Mouse (Mus musculus) gastrocnemius, postnatal 10 days (tissue): ENCODE data around the gene Scaf1. TPM values are rescaled to one million over a fixed set of nuclear protein-coding genes. Genes with fewer than 3 reads are reported as not detected.
"Not testable (repeated sequence)": the region's sequence is repeated elsewhere in the genome, so short reads cannot be mapped to it uniquely, and the experiment has no call there.

Experiments used
- DNase-seq: peaks from one replicate; pipeline ENCODE4 v3.0.0; 2021; ENCODE audit warnings: mixed read lengths
- total RNA-seq, 2 experiments: library from RNA; stranded (reverse); gene quantifications; 2 replicates each; pipeline ENCODE4 v1.2.3; 2021

Scaf1 gene
- total RNA-seq, 2 experiments from 2014 or later, result 47.7 to 55.8 TPM

DNA sequence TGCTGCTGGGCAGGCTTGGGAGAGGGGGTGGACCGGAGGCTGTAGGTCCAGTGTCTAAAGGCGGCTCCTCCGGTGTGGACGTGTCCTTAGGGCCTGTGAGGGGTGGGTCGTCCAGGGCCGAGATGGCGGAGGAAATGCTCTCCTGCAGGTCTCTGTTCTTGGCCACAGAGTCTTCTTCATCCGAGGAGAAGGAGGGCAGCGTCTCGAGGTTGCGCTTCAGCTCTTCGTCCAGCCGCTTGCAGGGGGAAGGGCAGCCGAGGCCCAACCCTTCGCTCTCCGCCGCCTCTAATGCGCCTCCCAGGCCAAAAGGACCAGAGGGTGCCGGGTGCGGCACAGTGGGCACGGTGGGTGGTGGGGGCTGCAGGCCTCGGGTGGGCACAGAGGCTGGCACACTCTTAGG, 29.6 kb upstream of the Scaf1 start:
- no peak for DNase-seq

DNA sequence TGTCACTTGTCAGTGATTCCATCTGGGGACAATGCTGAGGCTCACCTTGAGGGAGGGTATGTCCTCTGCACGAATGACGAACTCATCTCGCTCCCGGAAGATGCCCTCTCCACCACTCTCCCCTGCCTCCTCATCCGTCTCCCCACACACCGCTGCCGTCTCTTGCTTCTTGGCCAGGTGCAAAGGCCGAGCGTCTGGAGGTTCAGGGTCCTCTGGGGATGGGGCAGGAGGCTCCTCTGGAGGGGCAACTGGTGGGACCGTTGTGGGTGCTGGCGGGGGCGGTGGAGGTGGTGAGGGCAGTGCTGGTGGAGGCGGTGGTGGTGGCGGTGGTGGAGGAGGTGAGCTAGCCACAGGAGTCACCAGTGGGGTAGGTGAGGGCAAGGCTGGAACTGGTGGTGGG, 27.1 kb upstream of the Scaf1 start:
- no peak for DNase-seq

DNA sequence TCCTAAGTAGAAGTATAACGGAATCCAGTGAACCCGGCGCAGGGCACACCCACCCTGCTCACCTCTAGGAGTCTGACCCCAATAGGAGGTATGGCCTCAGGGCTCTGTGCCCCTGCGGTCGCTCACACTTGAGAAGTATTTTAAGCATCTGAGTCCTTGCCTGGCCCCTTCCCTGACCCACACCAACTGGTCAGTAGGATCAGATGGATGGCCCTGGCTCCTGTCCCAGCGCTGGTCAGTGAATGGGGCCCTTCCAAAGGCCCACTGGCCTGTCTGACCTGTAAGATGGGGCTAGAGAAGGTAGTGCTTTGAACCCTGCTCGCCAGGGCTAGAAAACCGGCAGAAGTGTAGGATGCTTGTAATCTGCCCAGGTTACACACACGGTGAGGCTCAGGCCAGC, 24.7 kb upstream of the Scaf1 start:
- peak; percentile 72 for DNase-seq

GRCm38 (mm10) chr7:45038411-45038810, 22.2 kb upstream of the Scaf1 start:
- no peak for DNase-seq

DNA sequence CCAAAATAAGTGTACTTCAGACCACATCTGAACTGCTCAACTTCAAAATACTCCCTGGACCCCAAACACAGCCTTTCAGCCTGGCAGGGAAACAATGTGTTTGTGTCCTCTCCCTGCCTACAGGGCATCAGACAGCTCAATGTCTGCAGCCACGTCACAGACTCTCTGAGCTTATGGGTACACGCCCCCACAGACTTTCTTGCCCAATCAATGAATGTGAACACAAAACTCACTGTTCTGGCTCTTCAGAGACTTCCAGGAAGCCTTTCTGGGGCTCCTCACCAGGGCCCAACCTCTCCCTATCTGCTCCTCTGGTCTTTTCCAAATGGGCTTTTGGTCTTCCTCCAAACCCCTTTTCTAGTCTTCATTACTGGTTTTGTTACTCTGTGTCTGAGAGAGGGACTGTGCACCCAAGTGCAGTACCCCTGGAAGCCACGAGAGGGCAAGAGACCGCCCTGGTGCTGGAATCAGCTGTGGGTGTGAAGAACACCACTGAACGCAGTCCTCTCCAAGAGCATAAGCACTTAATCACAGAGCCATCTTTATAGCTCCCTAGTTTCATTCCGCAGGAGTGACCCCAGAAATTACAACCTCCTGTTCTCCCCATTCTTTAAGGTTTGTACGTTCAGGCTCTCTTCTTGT, 21.7 kb upstream of the Scaf1 start:
- peak; percentile 65 for DNase-seq

DNA sequence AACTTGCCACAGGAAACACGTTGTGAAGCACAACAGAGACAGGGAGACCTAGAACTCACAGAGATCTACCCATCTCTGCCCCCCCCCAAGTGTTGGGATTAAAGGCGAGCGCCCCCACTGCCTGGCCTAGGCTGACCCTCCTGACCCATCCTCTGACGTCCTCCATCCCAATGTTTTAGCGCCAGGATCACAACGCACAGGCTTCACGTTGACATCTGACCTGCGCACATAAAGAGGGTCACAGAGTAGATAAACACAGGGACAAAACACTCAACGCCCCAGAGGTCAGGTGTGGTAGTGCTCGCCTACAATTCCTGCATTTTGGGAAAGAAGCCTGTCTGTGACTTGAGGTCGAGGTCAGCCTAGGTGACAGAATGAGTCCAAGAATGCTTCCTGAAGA, 20.5 kb upstream of the Scaf1 start:
- no peak for DNase-seq

DNA sequence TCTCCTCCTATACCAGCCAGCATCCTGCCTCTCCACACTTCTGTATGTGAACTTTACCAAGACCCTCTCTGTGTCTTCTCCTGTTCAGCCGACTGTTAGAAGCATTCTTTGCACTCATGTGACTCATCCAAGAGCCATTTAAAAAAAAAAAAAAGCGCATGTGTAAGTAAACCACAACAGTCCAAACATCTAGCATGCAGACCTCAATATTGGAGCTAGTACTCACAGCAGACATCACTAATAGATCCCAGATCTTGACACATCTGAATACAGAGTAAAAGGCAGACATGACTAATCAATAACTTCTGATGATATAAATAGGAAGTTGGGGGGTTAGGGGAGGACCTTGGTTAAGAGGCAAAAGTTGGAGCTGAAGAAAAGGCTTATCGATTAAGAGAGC, 19.5 kb upstream of the Scaf1 start:
- no peak for DNase-seq

DNA sequence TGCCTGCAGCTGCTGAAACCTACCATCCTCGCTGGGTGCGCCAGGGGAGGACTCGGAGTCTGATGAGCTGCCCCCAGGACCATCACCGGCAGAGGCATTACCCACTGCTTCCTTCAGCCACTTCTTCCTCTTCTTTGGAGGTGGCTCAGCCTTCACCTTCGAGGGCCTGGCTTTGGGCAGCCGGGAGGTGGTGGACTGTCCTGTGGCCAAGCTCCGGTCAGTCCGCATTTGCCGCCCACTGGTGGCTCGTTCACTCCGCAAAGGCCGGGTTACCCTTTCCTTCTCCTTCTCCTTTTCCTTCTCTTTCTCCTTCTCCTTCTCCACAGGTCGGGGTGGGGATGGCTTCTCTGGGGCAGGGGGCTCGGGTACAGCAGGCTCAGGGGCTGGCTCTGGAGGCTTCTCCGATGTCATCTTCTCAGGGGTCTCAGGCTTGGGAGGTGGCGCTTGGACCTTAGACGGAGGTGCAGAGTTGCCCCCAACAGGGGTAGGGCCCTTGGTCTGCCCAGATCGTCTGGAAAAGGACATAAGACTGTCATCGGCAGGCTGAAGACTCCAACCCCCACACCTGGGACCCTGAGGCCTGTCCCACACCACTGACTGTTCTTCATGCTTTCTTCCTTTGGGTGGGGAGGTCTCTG, 17.7 kb upstream of the Scaf1 start:
- no peak for DNase-seq

GRCm38 (mm10) chr7:45030857-45031256, 14.7 kb upstream of the Scaf1 start:
- DNase-seq, result no peak

DNA sequence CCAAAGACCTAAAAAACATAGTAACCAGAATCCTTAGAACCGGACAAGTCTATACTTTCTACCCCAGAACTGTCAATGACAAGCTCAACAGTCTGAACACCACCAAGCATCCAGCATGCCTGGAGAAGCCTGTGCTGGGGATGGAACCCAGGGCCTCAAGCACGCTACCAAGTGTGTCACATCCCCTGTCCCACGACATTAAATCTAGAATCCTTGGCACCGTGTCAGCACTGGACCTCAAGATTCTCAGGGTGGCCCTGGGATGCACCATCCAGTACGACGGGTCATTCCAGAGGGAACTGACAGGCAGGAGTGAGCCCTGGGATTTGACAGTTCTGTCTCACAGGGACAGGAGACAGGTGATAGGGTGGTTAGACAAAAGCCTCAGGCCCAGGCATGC, 13.8 kb upstream of the Scaf1 start:
- DNase-seq, result no peak

DNA sequence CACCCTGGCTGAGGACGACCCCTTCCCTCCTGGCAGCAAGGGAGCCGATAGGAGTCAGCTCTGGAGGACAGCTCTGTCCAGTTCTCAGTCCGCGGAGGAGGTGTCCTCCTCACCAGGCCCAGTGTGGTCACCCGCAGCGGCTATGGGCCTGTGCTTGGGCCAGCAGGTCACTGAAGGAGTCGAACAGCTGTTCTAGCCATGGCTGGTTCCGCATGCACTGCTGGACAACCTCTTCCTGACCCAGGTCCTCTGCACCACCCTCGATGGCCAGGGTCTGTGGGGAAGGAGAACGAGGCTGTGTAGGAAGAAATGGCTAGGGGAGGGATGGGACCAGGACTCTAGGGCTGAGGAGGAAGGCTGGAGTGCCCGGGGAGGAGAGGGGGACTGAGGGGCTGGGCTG, 12.2 kb upstream of the Scaf1 start:
- no peak for DNase-seq

DNA sequence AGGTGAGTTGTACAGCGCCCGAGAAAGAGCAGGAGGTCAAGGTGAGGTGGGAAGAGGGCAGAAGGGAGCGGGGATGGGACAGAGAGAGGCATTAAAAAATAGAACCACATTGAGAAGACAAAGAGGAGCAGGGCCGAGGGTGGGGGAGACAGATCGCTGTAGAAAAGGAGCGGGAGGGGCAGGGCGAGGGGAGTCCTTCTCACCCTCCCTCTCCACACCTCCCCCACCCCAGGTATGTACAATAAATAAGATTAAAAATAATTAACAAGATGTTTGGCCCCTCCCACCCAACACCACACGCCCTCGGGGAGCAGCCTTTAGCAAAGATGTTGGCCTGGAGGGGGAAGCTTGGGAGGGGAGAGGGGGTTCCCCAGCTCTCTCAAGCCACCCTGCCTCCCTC, 11.6 kb upstream of the Scaf1 start:
- DNase-seq, result no peak

GRCm38 (mm10) chr7:45026256-45026655, 10.1 kb upstream of the Scaf1 start:
- no peak for DNase-seq

DNA sequence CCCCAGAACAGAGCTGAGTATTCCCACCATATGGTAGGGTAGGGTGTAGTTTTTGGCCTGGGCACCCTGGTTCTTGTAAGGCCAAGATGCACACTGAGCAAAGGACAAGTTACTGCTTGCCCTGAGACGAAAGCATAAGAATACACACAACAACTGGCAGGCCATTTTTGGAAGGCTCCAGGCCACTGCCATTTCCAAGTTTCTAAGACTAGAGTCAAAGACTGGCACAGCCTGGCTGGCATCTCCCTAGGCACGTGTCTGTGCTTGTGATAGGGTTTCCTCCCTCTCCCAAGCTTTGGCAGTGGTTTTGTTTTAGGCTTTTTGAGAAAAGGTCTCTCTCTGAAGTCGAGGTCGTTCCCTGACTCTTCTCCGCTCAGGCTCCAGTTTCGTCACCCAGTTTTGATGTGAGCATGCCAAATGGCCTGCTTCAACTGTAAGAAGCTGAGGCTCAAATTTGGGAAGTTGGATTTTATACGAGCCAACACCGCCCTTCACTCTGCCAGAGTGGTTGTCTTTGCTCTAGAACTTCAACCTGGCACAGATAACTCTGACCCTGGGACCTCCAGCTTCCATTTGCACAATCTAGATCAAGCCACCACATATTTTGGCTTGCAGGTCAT, 9.5 kb upstream of the Scaf1 start:
- no peak for DNase-seq

DNA sequence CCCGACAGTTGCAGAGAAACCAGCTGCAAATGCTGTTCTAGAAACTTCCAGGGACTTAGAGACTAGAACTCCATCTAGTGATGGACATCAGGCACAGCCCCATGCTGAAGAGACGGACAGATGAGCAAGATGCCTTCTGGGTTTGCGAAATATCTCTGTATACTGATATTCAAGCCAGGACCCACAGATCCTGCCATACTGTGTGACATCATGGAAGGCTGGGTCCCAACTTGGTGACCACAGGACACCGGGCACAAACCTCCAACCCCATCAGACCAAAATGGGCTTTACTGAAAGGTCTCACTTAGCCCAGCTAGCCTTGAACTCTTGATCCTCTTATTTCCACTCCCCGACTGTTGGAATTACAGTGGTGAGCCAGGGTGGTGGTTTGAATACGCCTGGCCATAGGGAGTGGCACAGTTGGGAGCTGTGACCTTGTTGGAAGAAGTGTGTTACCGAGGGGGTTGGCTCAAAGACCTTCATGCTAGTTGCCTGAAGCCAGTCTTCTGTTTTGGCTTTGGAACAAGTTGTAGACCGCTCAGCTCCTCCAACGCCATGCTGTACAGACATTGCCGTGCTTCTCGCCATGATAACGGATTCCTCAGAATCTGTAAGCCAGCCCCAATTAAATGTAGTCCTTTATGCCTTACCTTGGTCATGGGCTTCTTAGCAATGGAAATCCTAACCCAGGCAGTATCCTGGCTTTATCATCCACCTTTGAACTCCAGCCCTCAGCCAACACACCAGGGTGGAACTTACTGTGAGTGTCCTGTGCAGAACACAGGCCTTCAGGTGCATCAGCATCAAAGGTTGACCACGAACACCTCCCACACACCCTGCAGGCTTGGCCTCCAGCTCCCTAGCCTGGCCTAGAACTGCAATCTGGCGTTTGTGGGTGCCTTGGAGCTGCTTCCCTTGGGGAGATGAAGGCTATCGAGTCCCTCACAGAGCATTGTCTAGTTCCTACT, 8.4 kb upstream of the Scaf1 start:
- DNase-seq, result no peak

DNA sequence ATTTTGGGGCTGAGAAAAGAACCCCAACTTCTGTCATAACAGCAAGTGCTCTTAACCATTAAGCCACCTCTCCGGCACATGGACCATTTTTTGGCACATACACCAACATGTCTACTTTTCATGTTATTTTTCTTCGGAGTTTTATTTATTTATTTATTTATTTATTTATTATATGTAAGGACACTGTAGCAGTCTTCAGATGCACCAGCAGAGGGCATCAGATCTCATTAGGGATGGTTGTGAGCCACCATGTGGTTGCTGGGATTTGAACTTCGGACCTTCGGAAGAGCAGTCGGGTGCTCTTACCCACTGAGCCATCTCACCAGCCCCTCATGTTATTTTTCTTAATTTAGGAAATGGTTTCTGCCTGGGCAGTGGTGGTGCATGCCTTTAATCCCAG, 7.5 kb upstream of the Scaf1 start:
- not testable (repeated sequence) for DNase-seq

DNA sequence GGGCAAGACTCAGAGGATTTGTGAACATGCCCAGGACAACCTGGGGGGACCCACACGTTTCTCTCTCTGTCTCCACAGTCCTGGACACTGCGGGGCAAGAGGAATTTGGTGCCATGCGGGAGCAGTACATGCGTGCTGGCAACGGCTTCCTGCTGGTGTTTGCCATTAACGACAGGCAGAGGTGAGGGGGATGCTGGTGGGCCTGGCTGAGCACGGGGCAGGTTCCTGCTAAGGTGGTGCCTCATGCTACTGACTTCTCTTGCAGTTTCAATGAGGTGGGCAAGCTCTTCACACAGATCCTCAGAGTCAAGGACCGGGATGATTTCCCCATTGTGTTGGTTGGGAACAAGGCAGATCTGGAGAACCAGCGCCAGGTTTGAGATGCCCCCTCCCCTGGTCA, 4.1 kb upstream of the Scaf1 start:
- DNase-seq, result no peak

- DNase-seq, result peak; percentile 47
Observed at GRCm38 (mm10) chr7:45019031-45019571, 2.9 kb upstream of the Scaf1 start.

- peak; percentile 85 for DNase-seq
Observed at GRCm38 (mm10) chr7:45017242-45018061, 1.3 kb upstream of the Scaf1 start, which contains the start of gene Rras. Gene Rras, plus strand, starts transcription at chr7:45017961.

GRCm38 (mm10) chr7:45016761-45017160, 598 bp upstream of the Scaf1 start:
- no peak for DNase-seq

GRCm38 (mm10) chr7:45015344-45015956, 713 bp downstream of the Scaf1 start:
- no peak for DNase-seq
